Mouse (Mus musculus): ENCODE measurements around the gene Gm20458.

The Gm20458 gene

GRCm38 (mm10) chr2:164499317-164499716 lies 38.5 kb downstream of the Gm20458 start:
- DNase-seq (ENCODE audit: low read depth, low spot score), result no peak

DNA sequence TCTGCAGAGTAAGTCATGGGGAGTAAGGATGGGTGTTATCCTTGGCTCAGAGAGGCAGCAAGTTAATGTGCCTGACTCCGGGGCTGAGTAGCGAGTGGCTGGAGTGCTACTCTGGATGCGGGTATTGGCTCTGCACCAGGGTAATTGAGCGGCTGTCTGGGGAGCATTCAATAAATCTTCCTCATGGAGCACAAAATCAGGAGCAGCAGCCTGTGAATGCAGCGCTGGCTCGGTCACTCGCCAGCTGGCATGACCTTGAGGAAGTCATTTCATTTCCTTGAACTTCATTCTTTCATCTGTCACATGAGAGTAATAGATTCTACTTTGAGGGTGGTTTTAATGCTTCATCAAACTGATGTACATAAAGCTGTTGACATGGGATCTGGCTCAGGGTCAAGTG lies 39.7 kb downstream of the Gm20458 start:
- DNase-seq (ENCODE audit: low read depth, low spot score), result no peak

GRCm38 (mm10) chr2:164504919-164505318 lies 44.2 kb downstream of the Gm20458 start:
- no peak for DNase-seq (ENCODE audit: low read depth, low spot score)

GRCm38 (mm10) chr2:164505619-164506347 lies 45.0 kb downstream of the Gm20458 start:
- no peak for DNase-seq (ENCODE audit: low read depth, low spot score)

GRCm38 (mm10) chr2:164507811-164508210 lies 47.0 kb downstream of the Gm20458 start:
- DNase-seq (ENCODE audit: low read depth, low spot score), result peak; percentile 67

DNA sequence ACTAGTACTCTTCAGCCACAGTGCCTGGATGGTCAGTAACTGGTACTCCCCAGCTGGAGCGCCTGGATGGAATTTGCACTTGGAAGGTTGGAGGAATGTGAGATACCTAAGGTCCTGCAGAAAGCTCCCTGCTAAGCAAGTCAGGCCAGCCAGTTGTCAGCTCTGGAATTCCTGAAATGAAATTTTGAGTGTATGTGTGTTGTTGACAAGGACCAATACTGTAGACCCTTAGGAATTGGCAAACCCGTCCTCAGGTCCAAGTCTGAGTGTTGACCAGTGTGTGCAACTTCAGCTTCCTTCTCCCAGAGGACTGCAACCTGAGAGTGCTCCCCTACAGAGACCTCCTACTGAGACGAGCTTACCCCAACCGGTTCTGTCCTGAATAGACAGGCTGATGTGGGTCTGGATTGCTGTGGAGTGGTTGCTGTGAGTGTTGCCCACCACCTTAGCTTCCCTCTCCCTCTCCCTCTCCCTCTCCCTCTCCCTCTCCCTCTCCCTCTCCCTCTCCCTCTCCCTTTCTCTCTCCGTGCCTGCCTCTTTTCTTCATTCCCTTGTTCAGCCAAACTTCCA lies 49.9 kb downstream of the Gm20458 start:
- no peak for DNase-seq (ENCODE audit: low read depth, low spot score)

DNA sequence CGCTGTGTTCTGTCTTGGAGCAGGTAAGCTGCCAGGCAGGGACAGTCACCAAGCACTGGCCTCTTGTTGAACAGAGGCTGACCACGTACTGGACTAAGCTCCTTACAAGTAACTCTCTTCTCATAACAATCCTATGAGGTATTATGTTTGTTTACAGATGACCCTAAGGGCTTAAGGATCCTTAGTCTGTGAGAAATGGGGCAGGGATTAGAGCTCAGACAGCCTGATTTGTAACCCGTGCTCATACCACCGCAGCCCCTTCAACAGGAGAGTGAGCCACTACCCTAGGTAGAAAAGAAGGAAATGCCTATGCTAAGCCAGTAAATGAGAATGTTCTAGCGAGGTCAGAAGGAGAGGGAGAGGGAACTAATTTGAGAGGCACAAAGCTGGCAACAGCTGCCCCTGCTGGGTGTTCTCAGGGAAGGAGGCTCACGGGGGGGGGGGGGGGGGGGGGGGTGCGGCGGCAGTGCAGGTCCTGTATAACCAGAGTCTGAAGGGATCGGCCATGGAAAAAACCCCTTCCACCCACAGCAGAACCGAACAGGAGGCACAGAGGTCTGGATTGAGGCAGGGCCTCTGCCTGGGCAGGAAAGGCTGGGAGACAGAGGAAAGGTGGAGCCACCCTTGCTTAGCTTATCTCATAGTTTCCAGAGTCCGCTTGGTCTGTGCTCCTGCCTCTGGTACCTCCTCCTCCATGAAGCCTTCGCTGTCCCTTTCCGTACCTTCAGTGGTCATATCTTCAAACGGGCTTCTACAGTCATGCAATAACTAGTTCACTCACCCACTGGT lies 51.5 kb downstream of the Gm20458 start:
- DNase-seq (ENCODE audit: low read depth, low spot score), result no peak

GRCm38 (mm10) chr2:164513389-164513788 lies 52.6 kb downstream of the Gm20458 start:
- DNase-seq (ENCODE audit: low read depth, low spot score), result no peak

DNA sequence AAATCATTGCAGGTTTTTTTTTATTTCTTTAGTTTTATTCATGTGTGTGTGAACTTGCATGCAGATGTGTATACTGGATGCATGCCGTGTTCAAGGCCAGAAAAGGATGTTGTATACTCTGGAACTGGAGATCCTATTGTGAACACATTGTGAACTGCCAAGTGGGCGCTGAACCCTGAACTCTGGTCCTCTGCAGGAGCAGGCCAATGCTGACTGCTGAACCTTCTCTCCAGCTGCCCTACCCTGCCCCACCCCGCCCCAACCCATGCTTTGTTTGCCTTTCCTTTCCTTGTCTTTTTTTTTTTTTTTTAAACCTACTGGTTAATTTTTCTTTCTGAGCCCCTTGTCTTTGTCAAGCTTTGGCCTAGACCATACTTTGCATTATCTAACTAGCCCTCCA lies 54.1 kb downstream of the Gm20458 start:
- no peak for DNase-seq (ENCODE audit: low read depth, low spot score)

- DNase-seq (ENCODE audit: low read depth, low spot score), result no peak
These were observed 55.1 kb downstream of the Gm20458 start for GRCm38 (mm10) chr2:164515897-164516296.

DNA sequence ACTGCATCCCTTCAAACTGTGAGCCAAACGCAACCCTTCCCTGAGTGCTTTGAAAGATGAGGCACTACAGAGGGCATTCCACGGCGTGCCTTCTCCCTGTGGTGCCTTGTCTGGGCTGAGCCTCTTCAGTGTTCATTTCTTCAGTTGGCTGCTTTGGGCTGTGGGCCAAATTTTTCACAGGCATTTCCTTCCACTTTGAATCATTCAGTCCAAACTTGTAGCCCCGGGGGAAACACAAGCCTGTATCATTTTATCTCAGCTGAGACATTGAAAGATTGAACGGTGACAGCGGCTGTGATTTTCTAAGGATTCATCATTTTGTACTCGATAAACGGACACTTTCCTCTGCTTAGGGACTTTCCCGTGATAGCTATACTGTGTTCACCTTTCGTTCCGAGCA lies 55.8 kb downstream of the Gm20458 start:
- DNase-seq (ENCODE audit: low read depth, low spot score), result no peak

DNA sequence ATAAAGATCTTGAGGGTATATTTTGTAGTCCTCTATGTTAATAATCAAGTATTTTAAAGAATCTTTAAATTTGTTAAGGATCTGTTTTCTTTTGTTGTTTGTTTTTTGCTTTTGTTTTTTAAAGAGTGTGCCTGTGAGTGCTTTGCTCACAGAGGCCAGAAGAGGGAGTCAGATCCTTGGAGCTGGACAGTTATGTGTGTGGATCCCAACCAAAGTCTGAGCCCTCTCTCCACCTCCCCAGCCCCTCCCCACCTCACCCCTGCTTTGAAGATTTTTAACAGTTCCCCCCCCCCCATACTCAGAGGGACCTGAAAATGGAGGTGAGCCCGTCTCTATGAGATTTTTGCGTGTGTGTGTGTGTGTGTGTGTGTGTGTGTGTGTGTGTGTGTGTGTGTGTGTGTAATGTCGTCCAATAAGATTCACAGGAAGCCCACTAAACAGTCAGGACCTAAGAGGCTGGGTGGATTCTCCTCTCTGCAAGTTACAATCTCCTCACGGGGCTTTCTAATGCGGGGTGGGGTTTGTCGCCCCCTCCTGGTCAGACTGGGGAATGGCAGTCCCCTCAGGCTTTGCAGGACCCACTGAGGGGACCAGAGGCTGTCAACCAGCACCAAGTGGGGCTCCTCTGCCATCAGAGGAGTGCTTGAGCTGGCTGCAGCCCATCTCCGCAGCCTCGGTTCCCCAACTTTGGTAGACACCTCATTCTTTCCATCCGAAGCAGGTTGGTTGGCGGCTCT lies 56.9 kb downstream of the Gm20458 start:
- peak; percentile 85 for DNase-seq (ENCODE audit: low read depth, low spot score)

DNA sequence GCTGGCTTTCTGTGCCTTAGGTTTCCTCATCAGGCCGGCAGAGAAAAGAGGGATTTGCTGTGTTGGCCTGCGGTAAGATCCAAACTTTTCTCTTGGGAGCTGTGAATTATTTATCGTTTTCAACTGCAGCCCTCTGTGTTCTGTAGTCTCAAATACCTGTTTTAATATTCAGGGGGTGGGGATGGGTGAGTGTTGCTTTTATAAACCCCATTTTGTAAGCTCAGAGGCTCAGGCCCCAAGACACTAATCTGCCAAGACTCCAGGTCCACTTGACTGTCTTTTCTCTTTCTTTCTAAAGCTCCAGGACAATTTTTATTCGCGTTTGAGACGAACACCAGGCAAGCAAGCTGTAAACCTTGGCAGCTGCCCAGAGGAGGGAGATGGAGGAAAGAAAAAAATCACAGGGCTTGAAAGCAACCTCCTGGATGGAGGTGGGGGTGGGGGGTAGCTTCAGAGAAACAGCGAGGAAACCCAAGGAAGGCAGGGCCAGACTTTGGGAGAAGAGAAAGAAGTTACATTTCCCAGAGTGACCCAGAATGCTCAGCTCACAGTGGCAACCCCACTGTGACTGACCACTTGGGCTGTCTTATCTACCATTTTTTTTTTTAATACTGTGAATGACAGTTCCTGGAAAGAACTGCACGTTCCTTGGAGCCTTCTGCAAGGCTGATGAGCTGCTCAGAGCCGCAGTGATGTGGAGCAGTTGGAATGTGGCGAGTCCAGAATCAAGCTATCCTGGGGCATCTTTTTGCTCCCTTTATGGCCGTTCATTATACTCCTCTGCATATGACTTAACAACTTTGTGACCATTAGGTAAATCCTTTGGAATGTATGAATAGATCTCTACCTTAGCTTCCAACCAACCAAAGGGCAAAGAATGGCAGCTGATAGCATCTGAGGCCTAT lies 57.8 kb downstream of the Gm20458 start:
- DNase-seq (ENCODE audit: low read depth, low spot score), result no peak

GRCm38 (mm10) chr2:164519171-164519526 lies 58.4 kb downstream of the Gm20458 start:
- no peak for DNase-seq (ENCODE audit: low read depth, low spot score)

DNA sequence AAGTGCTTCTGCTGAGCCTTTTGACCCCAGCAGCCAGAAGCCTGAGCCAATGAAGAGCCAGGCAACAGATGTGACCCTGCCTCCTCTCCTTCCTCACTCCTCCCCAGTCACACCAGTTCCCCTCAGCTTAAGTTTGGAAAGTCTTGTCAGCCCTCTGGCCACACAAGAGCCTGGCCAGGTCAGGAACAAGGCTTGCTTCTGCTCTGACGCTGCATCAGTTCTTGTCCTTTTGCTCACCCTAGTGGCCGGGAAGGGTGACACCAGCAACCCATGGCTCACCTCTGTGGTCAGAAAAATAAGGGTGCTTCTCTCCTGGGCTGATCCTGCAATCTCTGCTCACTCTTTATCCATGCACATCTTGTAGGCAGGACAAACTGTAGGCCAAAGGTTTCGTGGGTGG lies 60.0 kb downstream of the Gm20458 start:
- peak; percentile 61 for DNase-seq (ENCODE audit: low read depth, low spot score)

DNA sequence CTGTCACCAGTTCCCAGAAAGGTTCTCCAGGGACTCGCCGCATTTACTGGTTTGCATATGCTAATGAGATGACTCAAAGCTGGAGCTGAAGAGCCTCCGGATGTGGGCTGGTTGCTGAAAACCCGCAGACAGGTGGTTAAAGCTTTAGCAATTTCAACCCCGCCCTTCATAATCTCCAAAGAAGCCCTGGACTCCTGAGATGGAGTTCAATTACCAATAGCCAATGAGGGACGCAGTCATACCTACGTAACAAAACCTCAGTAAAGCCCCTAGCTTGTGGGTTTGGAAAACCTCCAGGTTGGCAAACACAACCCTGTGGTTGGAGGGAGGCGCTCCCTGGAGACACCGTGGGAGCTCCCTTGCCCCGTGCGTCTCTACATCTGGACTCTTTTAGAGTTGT lies 61.1 kb downstream of the Gm20458 start:
- peak; percentile 94 for DNase-seq (ENCODE audit: low read depth, low spot score)

DNA sequence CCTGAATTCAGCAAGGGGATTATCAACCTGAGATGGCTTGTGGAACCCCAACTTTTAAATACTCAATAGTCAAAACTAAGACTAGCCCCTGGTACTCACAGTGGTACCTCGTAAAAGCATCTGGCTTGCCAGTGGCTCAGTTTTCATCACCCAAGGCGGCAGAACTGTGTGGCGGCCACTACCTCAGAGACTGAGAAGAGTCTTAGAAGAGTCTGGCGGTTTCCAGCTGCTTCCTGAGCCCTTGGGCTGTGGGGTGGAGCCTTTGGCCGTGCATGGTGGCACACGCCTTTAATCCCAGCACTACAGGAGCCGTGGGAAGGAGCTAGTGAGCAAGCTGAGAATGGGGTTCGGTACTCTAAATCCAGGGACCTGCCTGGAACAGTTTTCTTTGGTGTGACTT lies 61.5 kb downstream of the Gm20458 start:
- DNase-seq (ENCODE audit: low read depth, low spot score), result no peak

- DNase-seq (ENCODE audit: low read depth, low spot score), result peak; percentile 67
These were observed 62.6 kb downstream of the Gm20458 start for GRCm38 (mm10) chr2:164523301-164523773.

DNA sequence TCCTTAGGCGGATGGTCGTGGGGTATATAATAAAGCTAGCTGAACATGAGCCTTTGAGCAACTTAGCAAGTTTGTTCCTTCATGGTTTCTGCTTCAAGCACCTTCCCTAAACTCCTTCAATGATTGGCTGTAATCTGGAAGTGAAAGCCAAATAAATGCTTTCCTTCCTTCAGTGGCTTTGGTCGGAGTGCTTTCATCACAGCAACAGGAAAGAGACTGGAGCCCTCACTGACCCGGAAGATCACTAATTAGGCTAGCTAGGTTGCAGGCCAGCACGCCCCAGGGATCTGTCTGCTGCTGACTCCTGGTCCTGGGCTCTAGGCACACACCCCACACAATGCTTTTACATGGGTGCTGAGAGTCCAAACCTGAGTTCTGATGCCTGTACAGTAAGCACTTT lies 67.8 kb downstream of the Gm20458 start:
- DNase-seq (ENCODE audit: low read depth, low spot score), result no peak

GRCm38 (mm10) chr2:164531169-164531568 lies 70.4 kb downstream of the Gm20458 start:
- peak; percentile 77 for DNase-seq (ENCODE audit: low read depth, low spot score)

DNA sequence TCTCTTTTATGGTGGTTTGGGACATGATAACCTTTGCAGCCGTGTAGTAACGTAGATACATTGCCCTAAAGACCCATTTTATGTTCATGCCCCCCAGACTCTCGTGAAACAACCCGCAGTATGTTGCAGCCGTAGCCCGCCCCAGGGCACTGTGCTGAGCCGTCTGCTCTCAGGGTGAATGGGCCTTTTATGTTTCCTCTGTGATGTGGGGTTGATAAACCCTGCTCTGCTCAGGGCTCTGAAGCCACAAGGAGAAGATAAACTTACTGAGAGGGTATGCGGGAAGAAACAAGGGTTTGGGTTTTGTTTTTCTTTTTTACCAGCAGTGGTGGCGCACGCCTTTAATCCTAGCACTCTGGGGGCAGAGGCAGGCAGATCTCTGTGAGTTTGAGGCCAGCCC lies 73.5 kb downstream of the Gm20458 start:
- no peak for DNase-seq (ENCODE audit: low read depth, low spot score)
